Mouse (Mus musculus) naive thymus-derived CD4-positive, alpha-beta T cell, adult 2 months (primary cell): ENCODE measurements around the gene Rev1.
"Not testable (repeated sequence)": the region's sequence is repeated elsewhere in the genome, so short reads cannot be mapped to it uniquely, and the experiment has no call there.

ENCODE experiments used
- DNase-seq: peaks from one replicate; pipeline ENCODE4 v3.0.0-alpha.2; 2011; ENCODE audit warnings: low read depth

Gene Rev1

GRCm38 (mm10) chr1:38062156-38062555, 67.4 kb downstream of the Rev1 start:
- DNase-seq, result not testable (repeated sequence)

- no peak for DNase-seq
Measured at GRCm38 (mm10) chr1:38058417-38058816, 71.2 kb downstream of the Rev1 start.

- DNase-seq, result no peak
Measured at GRCm38 (mm10) chr1:38055176-38055575, 74.4 kb downstream of the Rev1 start.

DNA sequence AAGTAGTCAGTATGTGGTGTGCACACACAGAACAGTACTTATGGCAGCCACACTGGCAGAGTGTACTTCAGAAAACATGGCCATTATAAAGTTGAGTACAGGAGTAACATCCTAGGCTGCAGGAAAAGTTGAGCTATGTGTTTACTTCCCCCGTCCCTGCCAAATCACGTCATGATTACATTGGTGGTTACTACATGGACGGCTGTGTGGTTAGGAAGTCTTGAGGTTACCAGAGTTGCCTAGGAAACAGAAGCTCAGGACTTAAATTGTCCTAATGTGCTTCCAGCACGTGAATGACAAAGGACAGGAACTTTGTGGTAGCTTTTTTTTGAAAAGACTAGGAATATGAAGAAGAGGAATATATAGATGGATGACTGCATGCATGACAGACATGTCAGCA, 80.0 kb downstream of the Rev1 start:
- no peak for DNase-seq

- no peak for DNase-seq
Measured at GRCm38 (mm10) chr1:38048121-38048520, 81.5 kb downstream of the Rev1 start.

DNA sequence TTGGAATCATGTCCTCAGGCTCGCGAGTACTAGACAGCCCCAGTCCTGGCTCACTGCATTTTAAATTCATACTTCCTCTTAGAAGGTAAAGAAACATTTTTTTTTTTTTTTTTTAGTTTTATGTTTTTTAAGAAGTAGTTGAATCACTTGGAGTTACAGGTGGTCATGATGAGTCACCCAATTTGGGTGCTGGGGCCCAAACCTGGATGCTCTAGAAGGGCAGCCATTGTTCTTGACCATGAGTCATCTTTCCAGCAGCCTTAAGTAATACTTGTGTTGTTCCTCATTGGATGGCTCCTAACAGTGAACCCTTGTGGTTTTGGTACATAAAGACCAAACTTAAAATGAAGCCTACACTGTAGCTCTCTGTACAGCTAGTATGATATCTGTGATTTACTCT, 90.7 kb downstream of the Rev1 start:
- no peak for DNase-seq

- no peak for DNase-seq
Measured at GRCm38 (mm10) chr1:38037375-38037774, 92.2 kb downstream of the Rev1 start.

DNA sequence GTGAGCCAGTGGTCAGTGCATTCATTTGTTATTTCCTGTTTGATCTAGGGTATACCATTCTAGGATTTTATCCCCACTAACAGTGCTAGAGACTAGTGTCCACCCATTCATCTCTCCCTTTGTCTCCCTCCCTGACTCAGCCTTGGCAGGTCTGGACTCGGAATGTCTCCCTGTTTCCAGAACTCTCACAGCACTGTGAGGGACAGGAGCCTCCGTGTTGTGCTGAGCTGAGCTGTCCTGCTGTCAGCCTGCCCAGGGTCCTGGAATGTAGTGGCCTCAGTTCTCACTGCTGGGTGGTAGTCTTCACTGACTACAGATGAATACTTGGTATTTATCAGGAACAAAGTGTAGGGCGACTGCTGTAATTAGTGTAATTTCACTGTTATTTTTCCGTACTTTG, 94.1 kb downstream of the Rev1 start:
- no peak for DNase-seq

- DNase-seq, result no peak
Measured at GRCm38 (mm10) chr1:38031391-38031790, 98.2 kb downstream of the Rev1 start.

- DNase-seq, result no peak
Measured at GRCm38 (mm10) chr1:38027301-38027700, 102.3 kb downstream of the Rev1 start.

GRCm38 (mm10) chr1:38014551-38015203, 114.9 kb downstream of the Rev1 start:
- DNase-seq, result no peak

DNA sequence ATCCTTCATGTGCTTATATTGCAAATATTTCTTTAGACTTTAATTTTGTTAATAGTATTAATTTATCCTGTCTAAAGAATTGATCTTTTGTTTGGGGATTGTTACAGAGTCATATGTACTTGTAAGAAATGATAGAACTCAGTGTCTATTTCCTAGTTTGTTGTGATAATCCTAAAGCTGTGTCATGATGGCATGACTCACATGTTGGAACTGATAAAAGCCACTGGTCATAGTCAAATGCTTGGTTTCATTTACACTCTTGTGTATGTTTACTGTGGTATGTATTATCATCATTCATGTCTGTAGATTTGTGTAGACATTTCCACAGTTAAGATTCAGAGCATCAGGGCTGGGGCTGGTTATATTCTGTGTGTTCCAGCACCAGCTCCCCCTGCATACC, 117.1 kb downstream of the Rev1 start:
- no peak for DNase-seq

DNA sequence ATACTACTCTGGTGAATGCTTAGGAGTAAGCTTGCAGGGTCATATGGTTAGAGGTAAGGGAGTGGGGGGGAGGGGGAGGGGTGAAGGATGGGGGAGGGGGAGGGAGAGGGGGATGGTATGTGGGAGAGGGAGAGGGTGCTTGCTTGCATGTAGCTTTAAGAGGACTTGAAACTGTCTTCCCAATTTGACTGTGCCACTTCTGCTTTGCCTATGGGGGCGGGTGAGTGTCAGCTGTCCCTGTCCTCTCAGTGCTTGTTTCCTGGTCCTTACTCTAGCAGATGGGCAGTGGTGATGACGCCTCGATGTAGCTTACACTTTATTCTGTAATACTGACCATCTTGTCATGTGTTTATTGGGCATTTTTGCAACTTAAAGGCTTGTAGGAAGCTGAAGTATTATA, 117.5 kb downstream of the Rev1 start:
- DNase-seq, result no peak

GRCm38 (mm10) chr1:38011647-38012046, 118.0 kb downstream of the Rev1 start:
- DNase-seq, result no peak

GRCm38 (mm10) chr1:38006741-38007140, 122.9 kb downstream of the Rev1 start:
- no peak for DNase-seq

DNA sequence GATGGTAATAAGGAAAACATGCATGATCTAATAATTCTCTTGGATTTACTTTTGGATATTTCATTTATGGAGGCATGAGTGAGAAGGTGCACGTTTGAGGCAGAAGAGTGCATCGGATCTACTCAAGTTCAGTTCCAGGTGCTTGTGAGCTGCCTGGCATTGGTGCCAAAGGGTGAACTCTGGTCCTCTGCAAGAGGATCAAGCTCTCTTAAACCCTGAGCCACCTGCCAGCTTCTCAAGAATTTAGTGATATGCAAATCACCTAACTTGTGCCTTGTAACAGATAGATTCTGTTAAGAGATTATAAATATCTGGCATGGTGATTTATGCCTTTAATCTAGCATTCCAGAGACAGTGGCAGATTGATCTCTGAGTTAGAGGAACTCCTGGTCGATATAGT, 126.6 kb downstream of the Rev1 start:
- no peak for DNase-seq
